Mouse (Mus musculus): ENCODE results near the gene Vars2.

Vars2 gene

DNA sequence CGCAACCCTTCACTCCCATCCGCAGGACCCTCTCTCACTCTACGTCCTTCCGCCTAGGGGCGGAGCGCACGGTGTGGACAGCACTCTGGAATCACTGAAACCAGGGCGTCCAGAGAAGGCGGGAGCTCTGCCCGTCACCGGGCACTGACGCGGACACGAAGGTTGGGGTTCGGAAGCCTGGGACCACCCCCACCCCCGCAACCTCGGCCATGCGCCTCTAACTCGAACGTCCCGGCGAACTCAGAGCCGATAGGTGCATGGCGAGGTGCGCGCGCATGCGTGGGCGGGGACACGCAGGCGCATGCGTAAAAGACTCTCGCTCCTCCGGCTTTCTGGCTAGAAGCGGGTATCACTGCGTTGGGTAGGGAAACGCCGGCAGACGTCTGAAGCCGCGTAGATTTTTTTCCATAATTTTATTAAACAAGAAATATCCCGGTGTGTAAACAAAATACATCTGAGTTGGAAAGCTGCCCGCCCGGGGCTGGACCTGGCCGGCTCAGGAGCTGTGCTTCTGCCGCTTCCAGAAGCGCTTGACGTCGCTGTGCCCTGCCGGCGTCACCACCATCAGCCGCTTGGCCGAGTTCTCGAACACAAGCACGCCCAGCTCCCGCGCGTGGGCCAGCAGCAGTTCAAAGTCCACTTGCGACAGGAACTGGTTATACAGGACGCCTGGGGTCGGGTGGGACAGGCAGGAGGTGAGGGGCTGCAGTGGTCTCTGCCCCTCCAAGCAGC, at the start of gene Vars2:
Gene Vars2, minus strand, starts transcription at position 259 of the 732 bp plus-strand sequence.
- peak; percentile 98 for DNase-seq

DNA sequence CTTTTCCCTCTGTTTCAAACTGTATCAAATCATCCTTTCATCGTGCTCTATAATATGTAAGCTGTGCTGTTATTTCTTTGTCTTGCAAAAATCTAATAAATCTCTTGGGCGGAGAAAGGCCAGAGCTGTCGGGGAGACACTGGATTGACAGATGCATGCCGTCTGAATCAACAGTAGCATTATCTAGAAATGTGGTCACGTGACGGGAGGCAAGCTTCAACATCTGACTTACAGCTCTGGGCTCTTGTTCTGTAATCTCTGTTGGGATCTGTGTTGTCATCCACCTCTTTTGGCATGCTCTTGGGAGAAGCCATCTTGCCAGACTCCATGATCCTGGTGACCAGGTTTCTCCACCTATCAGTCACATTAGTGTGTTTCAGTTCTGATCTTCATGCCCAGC, 49.7 kb upstream of the Vars2 start:
- DNase-seq, result no peak

DNA sequence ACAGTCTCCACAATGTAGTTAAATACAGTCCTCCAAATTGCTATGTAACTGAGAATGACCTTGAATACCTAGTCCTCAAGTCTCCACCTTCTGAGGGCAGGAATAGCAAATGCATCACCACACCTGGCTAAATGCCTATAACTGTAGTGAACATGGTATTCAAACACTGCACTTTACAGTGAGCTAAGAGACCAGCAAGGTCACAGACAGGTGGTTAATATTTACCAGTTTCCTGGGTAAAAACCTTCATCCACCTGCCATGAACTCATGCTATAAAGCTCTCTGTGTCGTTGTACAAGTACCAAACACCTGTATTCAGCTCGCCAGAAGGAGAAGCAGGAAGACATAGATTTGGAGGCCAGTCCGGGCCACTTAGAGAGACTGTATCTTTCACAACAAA, 48.7 kb upstream of the Vars2 start:
- DNase-seq, result no peak

DNA sequence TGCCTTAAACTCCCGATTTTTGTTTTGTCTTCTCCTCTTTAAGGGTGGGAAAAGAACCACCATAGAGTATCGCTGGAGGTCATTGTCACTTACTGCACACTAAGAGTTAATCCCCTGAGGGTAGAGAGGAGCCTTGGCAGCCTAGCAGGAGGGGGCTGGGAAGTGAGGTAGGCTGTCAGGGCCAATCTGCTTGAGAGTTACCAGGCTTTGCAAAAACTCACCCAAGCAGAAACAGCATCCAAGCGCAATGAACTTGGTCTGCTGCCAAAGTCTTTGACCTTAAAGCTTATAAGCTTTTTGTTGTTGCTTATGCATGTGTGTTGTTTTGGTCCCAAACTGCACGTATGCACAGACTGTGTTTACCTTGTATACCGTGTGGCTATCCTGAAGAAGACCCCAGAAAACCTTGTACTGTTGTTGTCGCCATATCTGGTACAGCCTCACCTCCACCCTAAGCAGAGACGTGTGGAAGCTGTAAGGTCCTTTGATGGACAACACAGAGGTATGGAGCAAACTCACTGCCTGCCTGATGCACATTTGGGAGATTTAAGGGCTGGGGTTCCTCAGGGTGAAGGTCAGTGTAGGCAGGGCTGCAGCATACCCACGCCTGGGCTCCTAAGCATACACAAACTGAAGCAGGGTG, 43.4 kb upstream of the Vars2 start:
- DNase-seq, result no peak

DNA sequence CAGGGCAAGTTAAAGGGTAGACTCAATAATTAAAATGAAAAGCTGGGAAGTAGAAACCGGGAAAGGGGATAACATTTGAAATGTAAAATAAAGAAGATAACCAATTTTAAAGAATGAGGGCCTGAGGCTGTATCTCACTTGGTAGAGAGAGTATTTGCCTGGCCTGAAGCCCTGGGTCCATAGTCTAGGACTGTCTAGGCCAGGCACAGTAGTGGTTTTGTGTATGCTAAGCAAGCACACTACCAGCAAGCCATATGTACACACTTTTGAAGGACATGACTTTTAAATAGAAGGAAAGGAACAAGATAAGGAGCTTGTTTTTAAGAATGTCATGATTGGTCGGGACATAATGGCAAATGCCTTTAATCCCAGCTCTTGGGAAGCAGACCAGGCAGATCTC, 41.2 kb upstream of the Vars2 start:
- DNase-seq, result no peak

DNA sequence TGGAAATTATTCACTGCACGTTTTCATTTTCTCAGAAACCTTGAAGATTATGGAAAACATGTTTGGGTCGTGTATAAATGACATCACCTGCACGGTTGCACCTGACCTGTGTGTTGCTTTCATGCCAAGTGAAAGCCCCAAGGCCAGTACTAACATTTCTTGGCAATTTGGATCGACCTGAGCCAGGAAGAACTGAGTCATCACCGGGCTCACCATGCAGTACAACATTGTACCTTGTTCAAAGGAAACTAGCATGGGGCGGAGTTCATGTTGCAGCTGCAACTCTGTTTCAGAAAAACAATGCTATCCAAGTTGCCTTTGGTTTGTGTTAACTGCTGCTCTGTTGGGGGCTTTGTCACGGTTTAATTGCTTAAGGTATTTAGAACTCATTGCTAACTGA, 40.5 kb upstream of the Vars2 start:
- no peak for DNase-seq

DNA sequence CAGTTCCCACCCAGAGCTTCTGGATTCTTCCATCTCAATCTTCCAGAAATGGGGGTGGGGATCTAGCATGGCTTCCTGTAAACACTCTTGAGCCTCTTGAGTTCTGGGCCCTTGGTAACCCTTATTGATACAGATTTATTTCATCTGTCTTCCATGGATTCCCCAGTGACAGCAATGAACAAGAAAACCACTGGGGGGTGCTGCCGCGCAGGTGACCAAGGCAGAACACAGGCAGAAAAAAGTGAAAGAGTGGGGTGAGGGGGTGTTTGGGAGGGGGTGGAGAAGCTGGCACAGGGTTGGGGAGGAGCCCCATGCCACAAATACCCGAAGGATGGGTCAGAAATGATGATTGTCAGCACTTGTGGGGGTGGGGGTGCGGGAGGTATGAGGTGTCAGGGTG, 38.4 kb upstream of the Vars2 start:
- no peak for DNase-seq

DNA sequence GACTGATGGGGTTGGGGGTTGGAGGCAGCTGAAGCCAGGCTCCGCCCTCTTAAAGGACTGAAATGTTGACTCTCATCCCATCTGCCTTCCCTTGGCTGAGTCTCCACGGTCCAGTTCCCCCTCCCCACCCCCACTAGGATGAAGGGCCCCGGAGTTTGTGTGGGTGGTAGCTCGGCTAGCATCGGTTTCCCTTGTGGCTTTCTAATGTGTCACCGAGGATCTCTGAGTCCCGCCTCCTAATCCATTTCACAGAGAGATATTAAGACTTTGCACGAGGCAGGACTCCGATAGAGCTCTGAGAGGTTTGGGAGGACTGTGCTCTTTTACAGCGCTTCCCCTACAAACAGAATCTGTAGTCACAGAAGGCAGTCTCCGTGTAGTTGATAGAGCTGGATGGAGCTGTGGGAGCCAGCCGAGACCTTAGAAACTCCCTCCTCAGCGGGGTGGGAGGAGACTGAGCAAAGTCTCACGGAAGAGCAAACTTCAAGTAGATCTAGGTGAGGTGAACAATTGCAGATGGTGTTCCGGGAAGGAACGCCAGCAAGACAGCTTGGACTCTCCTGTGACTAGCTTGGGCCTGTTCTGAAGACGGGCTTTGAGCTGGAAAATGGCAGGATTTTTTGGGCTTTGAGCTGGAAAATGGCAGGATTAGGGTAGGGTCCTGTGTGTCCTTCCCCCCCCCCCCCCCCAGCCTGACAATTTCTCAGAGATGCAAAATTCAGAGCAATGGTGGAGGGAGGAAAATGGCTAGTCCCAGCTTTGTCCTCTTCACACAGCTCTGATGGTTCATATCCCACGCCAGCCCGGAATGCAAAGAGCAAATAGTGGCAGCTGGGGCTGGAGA, 37.5 kb upstream of the Vars2 start, which contains the start of gene Ddr1:
Gene Ddr1, minus strand, starts transcription at position 1 of the 844 bp plus-strand sequence.
- no peak for DNase-seq

DNA sequence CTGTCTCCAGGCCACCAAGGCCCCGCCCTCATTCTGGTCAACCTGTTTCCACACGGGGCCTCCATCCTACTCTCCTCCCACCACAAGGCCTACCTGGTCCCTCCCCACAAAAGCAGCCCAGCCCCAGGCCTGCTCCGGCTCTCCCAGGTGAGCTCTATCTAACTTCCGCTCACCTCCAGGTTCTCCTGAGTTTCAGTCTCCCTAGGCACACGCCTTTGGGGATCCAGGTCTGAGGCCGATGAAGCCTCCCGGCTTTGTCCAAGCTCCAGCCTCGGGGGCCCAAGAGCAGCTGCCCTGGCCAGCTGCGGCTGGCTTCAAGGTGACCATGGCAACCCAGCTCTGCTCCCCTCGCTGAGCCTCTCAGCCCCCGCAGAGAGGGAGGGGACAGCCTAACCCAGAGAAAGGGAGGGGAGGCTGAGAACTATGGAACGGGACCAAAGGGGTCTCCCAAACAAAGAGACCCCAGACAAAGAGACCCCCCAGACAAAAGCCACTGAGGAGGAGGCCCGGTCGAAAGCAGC, 36.4 kb upstream of the Vars2 start:
- DNase-seq, result no peak

DNA sequence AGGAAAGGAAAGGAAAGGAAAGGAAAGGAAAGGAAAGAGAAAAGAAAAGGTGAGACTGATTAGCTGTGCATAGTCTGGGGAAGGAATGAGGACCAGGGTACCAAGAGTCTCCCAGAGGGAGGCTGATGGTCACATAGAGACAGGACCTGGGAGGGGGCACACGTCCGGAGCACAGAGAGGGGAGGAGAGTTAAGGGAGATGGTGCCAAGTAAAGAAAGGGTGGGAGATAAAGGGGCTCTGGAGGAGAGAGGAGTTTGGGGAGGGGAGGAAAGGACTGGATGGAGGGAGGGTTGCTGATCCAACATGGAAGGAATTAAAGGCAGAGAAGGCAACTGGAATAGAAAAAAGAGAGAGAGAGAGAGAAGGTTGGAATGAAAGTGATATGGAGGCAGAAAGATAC, 35.7 kb upstream of the Vars2 start:
- no peak for DNase-seq

DNA sequence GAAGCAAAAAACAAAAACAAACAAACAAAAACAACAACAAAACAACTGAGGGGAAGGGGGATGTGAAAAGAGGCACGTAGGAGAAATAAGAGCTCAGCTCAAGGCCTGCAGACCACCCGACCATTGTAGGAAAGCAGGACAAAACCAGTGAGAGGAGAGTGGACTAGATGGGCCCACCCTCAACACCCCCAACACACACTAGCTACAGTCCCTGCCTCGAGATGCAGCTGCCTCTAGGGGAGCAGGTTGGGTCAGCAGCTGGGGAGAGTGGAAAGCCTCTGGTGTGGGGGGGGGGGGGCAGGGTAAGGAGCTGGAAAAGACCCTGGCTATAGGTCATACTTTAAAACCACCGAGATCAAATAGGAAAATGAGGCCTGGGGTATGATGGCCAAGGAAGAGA, 35.2 kb upstream of the Vars2 start:
- DNase-seq, result no peak

DNA sequence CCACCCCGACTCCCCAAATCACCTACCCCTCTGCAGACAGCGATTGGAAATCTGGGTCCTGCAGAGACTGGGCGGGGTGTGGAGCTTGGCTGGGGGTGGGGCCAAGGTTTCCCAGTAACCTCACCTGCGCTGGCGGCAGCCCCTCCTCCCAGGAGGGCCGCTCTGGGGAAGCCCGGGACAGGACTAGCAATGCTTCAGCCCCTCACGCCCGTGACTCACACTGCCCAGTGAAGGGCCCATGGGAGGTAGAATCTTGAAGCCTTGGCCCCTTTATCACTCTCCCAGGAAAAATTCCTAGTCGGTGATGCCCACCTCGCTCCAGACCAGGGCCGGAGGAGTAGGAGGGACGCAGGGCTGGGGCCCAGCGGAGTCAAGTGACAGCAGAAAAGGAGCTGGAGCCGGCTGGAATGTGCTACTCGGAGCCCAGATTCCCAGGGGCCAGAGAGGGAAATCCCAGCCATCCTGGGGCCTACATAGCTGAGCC, 34.6 kb upstream of the Vars2 start:
- DNase-seq, result peak; percentile 63

DNA sequence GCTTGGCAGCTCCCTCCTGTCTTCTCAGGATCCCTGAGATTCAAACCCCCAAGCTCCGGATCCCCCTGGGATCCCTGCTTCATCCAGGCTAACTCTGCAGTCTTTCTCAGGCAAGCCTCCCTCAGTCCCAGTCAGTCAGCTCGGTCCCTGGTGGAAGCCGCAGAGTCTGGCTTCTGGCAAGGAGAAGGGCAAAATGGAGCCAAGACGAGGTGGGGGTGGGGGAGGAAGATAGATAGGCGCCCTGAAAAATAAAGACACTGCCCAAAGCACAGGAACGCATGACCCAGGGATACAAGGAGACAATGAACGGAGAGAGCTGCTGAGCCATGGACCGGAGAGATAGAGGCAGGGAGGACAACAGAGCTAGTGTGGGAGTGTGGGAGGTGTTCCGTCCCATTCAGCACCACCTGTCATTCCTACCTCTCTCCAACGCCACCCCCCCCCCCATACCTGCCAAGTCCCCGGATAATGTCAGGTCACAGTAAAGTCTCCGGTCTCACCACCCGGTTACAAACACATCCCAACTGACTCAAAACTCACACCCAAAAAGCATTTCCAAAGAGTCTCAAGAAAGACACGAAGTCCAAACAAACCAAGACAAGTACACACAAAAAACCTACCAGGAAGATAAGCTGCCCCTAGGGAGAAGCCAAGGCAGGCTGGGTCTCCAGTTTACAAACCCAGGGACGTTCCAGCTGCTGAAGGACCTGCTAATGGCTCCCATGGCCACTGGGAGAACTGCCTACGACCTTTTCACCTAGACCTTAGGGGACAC, 34.0 kb upstream of the Vars2 start:
- peak; percentile 46 for DNase-seq

DNA sequence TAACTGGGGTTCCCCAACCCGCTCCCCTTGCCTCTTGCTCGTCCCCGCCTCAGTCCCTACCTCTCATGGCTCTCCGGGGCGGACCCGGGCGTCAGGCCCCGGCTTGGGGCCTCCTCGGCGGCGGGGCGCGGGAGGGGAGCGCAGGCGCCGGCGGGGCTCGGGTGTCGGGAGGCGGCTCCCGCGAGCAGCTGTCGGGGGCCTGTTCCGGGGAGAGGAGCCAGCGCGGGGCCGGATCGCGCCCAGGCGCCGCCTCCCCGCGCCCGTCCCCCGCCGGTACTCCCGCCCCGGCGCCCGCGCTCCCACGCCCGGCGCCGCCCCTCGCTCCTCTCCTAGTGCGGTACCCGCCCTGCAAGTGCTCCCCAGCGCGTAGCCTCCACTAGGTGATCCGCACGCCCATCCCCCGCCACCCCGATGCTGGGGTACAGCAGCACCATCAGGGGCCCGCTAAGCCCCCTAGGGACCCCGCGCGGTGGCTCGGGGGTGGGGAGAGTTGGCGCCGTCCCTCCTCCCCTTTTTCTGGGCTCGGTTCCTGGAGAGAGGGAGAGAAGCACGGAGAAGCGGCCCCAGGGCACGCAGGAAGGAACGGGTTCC, 33.1 kb upstream of the Vars2 start:
- peak; percentile 85 for DNase-seq

DNA sequence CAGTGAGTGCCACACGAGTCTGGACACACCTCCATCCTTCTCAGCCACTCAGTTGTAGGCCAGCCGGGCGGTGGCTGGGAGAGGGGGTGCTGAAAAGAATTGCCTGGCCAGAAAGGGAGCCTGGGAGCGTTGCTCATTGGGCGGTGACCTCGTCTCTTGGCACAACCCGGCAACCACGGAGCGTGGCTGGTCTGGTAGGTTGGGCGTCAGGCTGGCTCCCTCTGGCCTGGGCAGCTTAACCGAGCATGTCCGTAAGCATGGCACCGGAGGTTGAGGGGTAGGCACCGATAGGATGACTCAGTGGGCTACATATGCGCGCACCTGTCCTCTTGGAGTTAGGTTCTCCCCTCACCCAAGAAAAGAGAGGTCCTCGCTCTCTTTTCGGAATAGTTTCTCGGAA, 32.5 kb upstream of the Vars2 start:
- peak; percentile 81 for DNase-seq

DNA sequence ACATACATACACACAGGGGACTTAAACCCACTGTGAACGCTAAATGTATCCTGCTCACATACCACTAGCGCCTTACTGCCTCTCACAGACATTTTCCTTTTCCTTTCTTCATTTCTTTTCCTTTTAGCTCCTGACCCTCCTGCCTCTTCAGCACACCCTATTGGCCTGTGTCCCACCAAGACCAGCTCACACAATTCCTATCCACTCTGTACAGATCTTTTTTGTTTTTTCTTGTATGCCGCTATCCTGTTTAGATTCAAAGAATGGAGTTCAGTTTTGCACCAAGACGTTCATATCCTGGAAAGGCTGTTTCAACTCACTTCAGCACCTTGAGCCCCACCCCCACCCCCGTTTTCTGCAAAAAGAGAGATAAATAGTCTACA, 31.1 kb upstream of the Vars2 start:
- no peak for DNase-seq

DNA sequence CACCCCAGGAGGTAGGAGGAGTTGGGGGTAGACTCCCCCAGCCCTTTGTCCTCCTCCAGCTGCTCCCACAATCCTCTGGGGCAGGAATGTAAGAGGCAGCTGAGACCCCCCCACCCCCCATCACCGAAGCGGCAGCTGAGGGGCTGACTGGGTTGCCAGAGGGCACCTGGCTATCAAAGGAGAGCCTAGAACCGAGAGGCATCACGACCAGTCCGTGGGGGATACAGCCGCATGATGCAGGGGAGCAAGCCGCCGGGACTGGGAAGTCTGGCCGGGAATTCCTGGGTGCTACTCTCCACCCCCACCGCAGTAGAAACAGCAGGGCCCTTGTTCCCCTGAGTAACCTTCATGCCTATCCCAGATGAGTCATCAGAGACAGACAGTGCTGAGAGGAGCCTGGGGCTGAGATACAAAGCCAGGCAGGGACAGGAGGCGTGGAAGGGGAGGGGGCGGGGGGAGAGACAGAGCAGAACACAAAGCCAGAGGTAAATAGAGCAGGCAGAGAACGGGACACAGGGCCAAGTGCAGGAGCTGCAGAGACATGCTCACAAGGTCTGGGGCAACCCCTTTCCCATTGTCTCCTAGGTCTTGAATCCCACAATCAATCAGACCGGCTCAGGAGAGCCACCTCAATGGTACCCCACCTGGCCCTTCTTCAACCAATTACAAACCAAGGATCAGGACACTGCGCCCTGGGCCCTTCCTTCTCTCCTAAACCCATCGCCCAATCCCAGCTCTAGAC, 30.5 kb upstream of the Vars2 start:
- DNase-seq, result peak; percentile 49

DNA sequence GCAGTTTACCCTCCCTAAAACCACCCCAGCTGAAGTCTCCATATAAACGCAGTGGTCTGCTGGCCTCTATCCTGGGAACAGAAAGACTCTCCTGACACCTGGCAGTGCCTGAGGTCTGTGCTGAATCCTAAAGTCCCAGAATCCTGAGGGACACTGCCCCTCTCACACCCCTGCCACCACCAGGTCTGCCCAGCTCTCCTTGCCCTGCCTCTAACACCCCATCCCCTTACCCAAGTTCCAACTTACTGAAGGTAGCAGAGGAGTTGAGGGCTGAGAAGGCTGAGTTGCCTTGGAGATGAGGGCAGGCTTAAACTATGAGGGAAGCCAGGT, 30.0 kb upstream of the Vars2 start:
- no peak for DNase-seq

DNA sequence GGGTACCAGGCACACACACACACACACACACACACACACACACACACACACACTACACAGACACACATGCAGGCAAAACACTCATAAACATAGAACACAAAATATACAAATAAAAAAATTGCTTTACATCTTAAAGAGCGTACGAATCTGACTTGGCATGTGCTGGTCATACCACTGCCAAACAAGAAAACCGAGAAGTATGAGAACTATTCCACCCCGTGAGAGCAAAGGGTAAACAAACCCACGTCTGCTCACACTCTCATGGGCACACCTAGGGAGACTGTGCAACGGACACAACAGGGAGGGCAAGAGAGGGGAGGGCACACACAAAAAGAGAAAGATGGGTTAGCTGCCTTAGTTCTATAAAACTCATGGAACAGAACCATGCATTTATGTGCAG, 29.3 kb upstream of the Vars2 start:
- no peak for DNase-seq

DNA sequence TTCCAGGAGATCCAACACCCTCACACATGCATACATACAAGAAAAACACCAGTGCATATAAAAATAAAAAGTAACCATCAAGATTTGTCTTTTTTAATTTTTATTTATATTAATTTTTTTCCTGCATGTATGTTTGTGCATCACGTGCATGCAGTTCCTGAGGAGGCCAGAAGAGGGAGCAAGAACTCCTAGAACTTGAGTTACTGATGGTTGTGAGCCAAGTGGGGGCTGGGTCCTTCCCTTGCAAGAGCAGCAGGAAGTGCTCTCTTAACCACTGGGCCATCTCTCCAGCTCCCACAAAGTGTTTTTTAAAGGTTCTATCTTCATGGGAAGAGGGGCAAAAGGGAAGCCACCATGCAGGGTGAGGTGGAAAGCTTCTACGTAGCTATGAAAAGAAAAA, 27.9 kb upstream of the Vars2 start:
- no peak for DNase-seq

DNA sequence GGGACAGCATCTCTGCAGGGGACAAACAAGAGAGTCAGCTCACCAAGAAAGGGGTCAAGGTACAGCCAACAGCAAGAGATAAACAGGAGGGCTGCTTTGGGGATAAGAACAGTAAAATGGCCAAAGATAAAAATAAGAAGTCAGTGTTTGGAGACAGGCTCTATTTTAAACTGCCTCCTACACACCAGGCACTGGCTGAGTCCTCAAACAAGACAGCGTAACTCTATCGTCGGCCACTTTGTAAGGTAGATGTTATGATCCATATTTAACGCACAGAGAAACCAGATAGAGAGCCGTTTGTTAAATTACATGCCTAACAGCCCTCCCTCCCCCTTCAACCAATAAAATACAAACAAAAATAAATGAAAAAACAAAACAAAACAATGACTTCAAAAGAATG, 26.5 kb upstream of the Vars2 start:
- no peak for DNase-seq

DNA sequence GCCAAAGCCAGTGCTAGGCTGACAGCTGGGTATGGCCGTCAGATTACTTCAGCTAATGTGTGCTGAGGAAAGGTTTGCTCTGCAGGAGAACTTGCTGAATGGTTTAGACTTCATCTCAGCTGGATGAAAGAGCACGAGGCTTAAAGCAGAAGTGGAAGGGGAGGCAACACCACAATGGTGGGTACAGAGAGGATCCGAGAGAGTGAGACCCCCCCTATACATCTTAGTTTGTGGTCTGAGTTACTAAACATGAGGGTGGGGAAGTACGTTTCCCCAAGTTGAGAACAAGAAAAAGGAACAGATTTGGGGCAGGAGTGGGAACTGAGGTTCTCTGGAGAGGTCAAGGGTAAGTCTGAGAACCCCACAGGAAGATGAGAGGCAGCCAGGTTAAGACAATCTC, 25.0 kb upstream of the Vars2 start:
- no peak for DNase-seq
